Mouse (Mus musculus) layer of hippocampus, adult 9-10 months (tissue): Measurements from ENCODE around the gene Trib3.
"Not testable (repeated sequence)": the region's sequence is repeated elsewhere in the genome, so short reads cannot be mapped to it uniquely, and the experiment has no call there.

Experiments
- DNase-seq: peaks from one replicate; pipeline ENCODE4 v3.0.0; 2022; ENCODE audit warnings: low spot score

Trib3 gene

GRCm38 (mm10) chr2:152307186-152307585, 36.6 kb downstream of the Trib3 start:
- no peak for DNase-seq

DNA sequence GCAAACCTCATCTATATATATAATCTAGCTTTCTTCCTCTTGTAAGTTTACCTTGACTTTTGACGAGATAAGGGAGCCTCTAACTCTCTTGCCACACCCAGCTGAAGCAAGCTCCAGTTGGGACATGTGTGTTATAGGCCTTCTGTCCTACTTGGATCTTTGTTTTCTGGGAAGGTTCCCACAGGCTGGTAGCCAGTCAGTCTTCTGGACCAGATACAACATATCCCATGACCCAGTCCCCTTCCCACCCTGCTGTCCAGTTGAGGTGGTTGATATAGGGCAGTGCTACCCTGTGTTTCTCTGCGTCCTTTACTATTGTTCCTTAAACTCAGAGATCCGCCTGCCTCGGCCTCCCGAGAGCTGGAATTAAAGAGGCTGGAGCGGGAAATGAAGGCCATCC, 38.4 kb downstream of the Trib3 start:
- no peak for DNase-seq

- DNase-seq = no peak
Observed at GRCm38 (mm10) chr2:152303781-152304180, 40.1 kb downstream of the Trib3 start.

GRCm38 (mm10) chr2:152302862-152303261, 41.0 kb downstream of the Trib3 start:
- DNase-seq = no peak

DNA sequence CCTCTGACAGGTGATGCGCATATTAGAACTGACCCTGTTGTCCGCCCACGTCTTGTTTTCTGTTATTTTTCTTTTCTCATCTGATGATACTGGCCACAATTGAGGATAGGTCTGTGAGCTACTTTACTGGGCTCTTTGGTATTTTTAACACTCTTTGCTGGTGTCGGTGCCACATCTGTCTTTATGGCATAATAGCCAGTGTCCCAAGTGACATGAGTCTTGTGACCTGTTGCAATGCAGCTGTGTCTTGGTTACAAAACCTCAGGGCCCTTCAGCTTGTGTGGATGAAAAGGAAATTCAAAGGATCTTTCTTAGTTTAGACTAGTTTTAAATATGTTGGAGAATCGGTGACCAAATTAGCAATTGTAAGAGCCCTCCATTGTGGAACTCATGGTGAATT, 49.3 kb downstream of the Trib3 start:
- DNase-seq = no peak

- peak; percentile 58 for DNase-seq
Observed at GRCm38 (mm10) chr2:152293727-152294475, 49.9 kb downstream of the Trib3 start, which contains the start of gene Tbc1d20. Gene Tbc1d20 (plus strand): TSS chr2:152293828.

DNA sequence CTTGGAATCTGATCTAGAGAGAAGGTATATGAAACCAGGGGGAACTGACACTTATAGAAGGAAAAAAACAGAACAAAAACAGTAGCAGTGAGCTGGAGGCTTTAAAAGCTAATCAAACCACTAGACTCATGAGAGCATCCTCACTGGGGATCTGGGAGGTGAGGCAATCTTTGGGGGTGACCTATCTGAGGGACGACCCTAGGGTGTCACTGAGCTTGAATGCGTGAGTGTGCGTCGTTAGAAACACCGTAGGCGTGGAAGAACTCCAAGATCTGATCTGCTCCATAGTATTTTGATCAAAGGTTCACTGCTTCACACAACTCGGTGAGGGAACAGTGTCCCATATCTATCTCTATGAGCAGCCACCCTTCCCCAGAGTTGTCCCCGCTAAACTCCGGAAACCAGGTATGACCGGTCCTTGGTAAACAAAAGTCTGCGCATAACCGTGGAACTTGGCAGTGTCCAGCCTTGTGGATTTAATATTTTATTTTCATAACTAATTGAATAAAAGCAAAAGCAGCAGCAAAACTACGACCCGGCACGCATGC, 50.6 kb downstream of the Trib3 start:
- no peak for DNase-seq

DNA sequence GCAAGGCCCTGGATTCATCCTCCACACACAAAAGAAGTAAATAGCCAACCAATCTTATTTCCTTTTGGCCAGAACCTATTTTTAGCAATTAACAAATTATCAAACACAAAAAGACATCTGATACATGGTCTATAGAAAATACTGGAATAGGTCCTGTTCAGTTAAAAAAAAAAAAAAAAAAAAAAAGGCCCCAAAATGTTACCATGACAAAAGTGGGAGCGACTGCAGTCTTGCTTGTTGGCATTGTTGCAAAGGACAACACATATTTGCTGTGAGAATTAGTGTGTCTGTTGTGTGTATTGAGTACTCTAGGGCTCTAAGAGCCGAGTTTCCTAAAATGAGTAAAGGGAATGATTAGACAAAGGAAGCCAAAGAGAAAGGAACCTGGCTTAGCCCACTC, 51.4 kb downstream of the Trib3 start:
- no peak for DNase-seq

GRCm38 (mm10) chr2:152289623-152290022, 54.2 kb downstream of the Trib3 start:
- not testable (repeated sequence) for DNase-seq

DNA sequence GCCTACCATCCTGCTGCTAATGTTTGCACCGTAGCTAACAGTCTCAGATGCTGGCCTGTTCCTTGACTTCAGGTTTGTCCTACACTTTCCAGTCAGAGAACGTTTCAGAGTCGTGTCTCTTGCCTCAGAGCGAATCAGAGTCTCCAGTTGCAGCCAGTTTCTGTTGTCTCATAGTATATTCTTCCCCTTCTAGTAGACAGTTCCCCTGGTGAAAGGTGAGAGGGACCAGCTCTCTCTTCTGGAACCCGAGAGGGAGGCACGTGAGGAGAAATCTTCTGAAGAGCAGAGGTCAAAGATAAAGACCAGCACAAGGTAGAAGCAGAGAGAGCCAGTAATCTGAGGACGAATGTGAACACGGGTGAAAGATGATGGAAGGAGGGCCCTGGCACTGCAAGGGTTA, 55.8 kb downstream of the Trib3 start:
- DNase-seq = no peak

GRCm38 (mm10) chr2:152287560-152287959, 56.3 kb downstream of the Trib3 start:
- DNase-seq = no peak
